34 mouse cellular contexts compared by ENCODE assay signal in genomic region chr6:89547951-89548350, GRCm38 (mm10).
"Had no signal": no experiment of that assay in that cellular context is flagged by ENCODE, and none has a peak within 500 bp of the region (broad histone marks: within the 10 kb centered on the region; RNA-seq: fewer than 3 reads in every experiment).

No protein-coding gene starts in this region.

- H3K27me3 ChIP-seq: heart, embryonic 13.5 days; heart, embryonic 15.5 days; hindbrain, embryonic 12.5 days; hindbrain, embryonic 13.5 days; hindbrain, embryonic 15.5 days; intestine, embryonic 15.5 days; kidney, embryonic 15.5 days had no signal

- H3K36me3 ChIP-seq: heart, embryonic 13.5 days; heart, embryonic 15.5 days; hindbrain, embryonic 10.5 days; hindbrain, embryonic 12.5 days; hindbrain, embryonic 13.5 days; hindbrain, embryonic 15.5 days; intestine, embryonic 15.5 days; kidney, embryonic 15.5 days had no signal

- DNase-seq: heart, postnatal 10 days; heart, postnatal 14 days; heart, postnatal 36 days; heart, postnatal 4 days; kidney, adult 11 months; kidney, adult 18-20 months; kidney, adult 2 months; kidney, adult 8-10 months; kidney, adult 9 months; kidney, postnatal 10 days; kidney, postnatal 14 days; kidney, postnatal 25 days; kidney, postnatal 36 days; kidney, postnatal 4 days; layer of hippocampus, adult 9-11 months; layer of hippocampus, postnatal 36 days had no signal

- H3K9ac ChIP-seq: heart, embryonic 13.5 days; heart, embryonic 15.5 days; hindbrain, embryonic 12.5 days; hindbrain, embryonic 13.5 days; hindbrain, embryonic 14.5 days; hindbrain, embryonic 15.5 days; intestine, embryonic 15.5 days; kidney, embryonic 15.5 days had no signal

- H3K9me3 ChIP-seq: heart, embryonic 13.5 days; heart, embryonic 15.5 days; hindbrain, embryonic 10.5 days; hindbrain, embryonic 12.5 days; hindbrain, embryonic 13.5 days; hindbrain, embryonic 15.5 days; intestine, embryonic 15.5 days; kidney, embryonic 15.5 days had no signal

- H3K27ac ChIP-seq: heart, embryonic 13.5 days; heart, embryonic 15.5 days; hindbrain, embryonic 10.5 days; hindbrain, embryonic 12.5 days; hindbrain, embryonic 13.5 days; hindbrain, embryonic 14.5 days; hindbrain, embryonic 15.5 days; hindbrain, postnatal 0 days; intestine, embryonic 15.5 days; kidney, embryonic 15.5 days; kidney, postnatal 0 days; layer of hippocampus, adult 2 months; left cerebral cortex, adult 2 months had no signal

- H3K4me2 ChIP-seq: heart, embryonic 11.5 days; heart, embryonic 13.5 days; heart, embryonic 15.5 days; hindbrain, embryonic 12.5 days; hindbrain, embryonic 13.5 days; hindbrain, embryonic 14.5 days; hindbrain, embryonic 15.5 days; intestine, embryonic 15.5 days; kidney, embryonic 15.5 days had no signal

- H3K4me3 ChIP-seq: heart, embryonic 13.5 days; heart, embryonic 15.5 days; hindbrain, embryonic 10.5 days; hindbrain, embryonic 12.5 days; hindbrain, embryonic 13.5 days; hindbrain, embryonic 15.5 days; intestine, embryonic 15.5 days; kidney, embryonic 15.5 days; layer of hippocampus, adult 2 months; left cerebral cortex, adult 2 months had no signal

- ATAC-seq: hindbrain, embryonic 16.5 days; hindbrain, postnatal 0 days; inflammation-experienced regulatory T-cells, adult 6 months; intestine, embryonic 15.5 days; intestine, embryonic 16.5 days; intestine, postnatal 0 days had no signal
